Mouse (Mus musculus) heart, adult 11 months (tissue): ENCODE data around the gene Ryr3.

Experiments used
- DNase-seq: peaks from one replicate; pipeline ENCODE4 v3.0.0; 2022

Ryr3 gene

DNA sequence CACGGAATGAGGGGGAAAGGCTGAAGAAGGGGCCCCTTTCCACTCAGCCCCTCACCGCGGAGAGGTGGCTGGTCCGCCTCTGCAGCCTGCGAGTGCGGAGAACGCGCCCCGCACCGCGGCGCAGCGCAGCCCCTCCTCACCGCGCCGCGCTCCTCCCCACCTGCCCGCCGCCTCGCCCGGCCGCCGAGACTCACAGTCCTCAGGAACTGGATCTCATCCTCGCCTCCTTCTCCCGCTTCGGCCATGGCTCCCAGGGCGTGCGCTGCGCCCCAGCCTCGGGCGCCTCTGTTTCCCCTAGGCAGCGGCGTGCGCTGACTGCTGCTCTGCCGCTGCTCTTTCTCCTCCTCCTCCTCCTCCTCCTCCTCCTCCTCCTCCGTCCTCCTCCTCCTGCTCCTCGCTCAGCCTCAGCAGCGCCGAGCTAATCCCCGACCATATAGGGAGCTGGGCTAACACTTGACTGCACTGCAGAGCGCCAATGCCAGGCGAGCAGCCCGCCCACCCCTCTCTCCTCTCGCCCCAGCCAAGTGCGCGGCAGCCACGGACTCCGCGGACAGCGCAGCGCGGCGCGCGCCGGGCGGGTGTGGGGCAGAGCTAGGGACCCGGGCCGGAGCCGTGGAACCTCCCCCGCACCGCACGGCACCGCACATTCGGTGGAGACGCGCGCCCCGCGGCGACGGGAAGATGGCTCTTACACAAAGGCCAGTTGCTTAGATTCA, at the start of gene Ryr3:
Gene Ryr3, minus strand, starts transcription at position 351 of the 716 bp plus-strand sequence.
- no peak for DNase-seq

- peak; percentile 13 for DNase-seq
Measured at GRCm38 (mm10) chr2:113238871-113239270, 22.0 kb upstream of the Ryr3 start.

DNA sequence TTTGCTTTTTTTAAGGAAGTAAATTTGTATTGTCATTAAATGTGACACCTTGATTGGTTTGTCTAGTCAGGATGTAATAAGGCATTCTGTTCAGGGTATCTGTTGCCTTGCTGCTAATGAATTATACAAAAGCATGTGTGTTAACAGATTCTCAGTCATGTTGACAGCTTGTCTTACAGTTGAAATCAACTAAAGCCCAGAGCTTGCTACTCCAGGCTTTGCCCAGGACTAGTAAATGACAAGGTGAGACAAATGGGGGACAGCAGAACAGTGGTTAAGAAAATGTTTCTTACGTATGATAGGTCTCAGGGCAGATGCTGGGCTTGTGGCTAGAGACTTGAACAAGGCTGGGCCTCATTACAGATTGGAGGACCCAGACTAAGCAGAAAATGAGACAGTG, 20.1 kb upstream of the Ryr3 start:
- DNase-seq, result no peak

DNA sequence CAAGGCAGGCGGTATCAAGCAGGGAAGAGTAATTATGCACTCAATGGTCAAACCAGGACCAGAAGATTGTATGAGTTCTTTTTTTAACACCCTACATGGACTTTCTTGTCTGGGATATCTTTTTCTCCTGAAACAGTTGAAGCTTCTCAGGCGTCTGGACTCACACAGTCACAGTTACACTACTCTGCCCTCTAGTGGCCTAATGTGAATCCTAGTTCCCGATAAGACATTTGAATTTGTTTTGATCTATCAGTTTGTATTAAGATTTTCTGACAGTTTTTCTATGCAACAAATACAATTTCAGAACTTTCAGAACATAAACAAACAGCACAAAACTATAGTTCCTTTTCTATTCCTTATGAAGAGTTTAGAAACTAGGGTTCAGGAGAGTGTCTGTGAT, 17.7 kb upstream of the Ryr3 start:
- no peak for DNase-seq

GRCm38 (mm10) chr2:113233356-113233755, 16.5 kb upstream of the Ryr3 start:
- peak; percentile 52 for DNase-seq

GRCm38 (mm10) chr2:113216105-113216745, 671 bp downstream of the Ryr3 start:
- DNase-seq, result no peak

GRCm38 (mm10) chr2:113210023-113210422, 6.9 kb downstream of the Ryr3 start:
- no peak for DNase-seq

- no peak for DNase-seq
Measured at GRCm38 (mm10) chr2:113209263-113209662, 7.6 kb downstream of the Ryr3 start.

- DNase-seq, result no peak
Measured at GRCm38 (mm10) chr2:113202857-113203256, 14.0 kb downstream of the Ryr3 start.

DNA sequence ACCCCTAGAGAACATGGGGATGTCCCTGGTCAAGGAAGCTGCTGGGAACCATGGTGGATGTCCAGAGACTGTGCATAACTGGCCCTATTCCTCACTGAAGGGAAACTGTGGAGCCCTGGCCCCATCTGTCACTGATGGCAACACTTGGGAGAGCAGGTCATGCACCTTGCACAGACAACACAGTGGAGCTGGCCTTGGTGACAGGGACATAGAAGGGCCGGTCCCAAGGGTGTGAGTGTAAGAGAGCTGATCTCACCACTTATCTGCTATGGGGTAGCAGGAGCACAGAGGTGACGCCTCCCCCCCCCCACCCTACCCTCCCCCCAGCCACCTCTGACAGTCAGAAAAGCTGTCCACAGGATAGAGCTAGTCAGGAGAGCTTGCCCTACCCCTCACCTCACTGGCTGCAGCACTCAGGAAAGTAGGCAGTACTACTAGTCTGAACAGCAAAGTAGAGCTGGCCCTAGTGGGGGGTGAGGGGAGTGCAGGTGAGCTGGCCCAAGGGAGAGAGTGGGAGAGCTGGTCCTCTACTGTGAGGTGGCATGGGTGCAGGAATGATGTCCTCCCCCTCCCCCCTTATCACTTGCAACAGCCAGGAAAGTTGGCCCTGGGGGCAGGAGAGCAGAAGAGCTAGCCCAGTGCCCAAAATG, 17.7 kb downstream of the Ryr3 start:
- no peak for DNase-seq

GRCm38 (mm10) chr2:113187158-113187557, 29.7 kb downstream of the Ryr3 start:
- no peak for DNase-seq

GRCm38 (mm10) chr2:113181701-113182100, 35.2 kb downstream of the Ryr3 start:
- no peak for DNase-seq

DNA sequence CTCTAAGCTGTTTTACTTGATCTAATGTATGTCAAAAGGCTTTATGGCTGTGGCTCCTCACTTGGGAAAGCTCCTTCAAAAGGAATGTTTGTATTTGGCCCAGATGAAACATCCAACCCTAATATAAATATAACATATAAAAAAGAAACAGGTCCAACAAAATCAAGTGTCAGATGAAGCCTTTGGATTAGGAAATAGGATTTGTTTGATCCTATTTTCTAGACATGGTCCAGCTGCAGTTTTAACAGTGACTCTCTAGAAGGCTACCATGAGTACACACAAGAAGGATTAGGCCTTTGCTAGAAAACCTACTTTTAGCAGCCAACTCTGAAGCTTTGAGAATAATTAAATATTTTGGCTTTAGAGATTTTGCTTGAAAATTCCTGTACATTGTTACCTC, 38.8 kb downstream of the Ryr3 start:
- DNase-seq, result no peak

DNA sequence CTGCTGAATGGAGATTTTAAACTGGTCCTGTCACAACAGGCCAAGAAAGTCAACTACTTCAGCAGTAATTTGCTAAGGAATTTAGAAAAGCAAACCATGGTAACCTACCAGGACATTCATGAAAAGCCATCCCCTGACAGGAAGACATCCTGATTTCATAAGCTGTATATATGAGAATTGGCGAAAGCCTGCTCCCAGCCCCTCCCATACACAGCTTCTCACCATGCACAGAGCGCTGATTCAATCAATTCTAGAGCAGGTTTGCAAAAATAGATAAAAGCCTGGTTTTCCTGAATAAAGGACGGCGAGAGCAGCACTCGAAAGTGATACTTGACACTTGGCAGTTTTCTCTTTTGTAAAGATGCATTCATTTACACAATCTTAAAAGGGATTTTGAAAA, 40.6 kb downstream of the Ryr3 start:
- DNase-seq, result no peak

DNA sequence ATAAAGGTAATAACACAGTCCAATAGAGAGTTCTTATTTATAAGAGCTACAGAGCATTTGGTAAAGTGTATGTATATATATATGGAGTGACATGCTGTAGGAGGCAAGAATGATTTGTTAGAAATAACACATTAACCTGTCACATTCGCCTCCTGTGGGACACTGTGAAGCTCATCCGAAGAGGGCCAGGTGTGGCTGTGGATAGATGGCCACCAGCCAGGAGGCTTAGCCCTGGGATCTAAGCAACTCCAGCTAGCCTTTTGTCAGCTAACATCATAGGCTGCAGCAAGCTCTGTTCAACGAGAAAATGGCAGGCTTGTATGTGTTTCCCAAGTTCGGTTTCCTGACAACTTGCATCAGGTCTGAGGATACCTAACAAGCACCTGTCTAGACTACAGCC, 48.8 kb downstream of the Ryr3 start:
- DNase-seq, result no peak

DNA sequence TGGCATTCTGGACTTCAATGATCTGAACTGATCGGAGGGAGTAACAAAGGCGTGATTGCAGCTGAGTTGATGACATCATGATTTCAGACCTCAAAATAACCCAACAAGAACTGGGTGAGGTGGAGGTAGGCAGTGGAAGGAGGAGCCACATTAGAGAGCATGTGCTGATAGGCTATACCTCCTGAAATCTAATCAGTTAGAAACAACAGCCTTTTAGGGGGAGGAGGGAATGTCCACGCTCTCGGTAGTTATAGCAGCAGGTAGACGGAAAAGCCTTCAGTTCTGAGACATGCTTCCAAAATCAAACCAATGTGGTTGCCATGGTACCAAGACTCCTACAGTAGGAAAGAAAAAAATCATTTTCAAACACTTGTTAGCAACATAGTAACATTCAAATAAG, 55.4 kb downstream of the Ryr3 start:
- DNase-seq, result no peak

DNA sequence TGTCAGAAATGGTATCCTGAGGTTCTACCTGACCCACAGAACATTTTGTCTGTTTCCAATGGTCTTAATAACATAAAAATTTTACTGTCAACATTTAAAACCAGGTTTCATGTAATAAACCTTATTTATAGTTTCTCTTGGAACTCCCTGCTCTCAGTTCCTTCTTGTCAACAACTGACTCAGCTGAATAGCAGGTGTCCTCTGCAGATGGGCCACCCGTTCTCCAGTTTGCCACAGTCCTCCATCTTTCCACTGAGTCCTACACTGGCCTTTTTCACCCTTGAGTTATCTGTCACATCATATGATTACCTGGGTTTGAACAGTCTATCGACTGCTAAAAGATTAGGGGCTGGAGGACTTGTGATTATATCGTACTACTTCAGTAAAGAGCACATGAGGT, 79.1 kb downstream of the Ryr3 start:
- DNase-seq, result peak; percentile 15

DNA sequence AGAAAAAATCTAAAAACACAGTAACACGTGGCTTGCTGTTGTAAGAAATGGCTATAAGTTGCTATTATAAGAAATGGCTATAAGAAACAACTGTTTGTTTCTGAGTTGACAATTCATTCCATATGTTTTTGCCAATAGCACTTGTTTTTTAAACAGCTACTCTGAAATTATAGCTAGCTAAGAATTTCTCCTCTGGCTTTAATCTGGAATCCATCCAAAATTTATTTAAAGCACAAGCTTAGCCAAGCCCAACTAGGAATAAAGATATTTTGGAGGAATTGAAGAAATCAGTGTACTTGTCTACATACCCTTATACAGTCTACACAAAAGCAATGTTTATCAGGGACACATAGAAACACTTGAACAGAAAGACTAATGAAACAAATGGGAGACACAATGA, 93.4 kb downstream of the Ryr3 start:
- DNase-seq, result no peak

- DNase-seq, result peak; percentile 24
Measured at GRCm38 (mm10) chr2:113119080-113119479, 97.8 kb downstream of the Ryr3 start.

DNA sequence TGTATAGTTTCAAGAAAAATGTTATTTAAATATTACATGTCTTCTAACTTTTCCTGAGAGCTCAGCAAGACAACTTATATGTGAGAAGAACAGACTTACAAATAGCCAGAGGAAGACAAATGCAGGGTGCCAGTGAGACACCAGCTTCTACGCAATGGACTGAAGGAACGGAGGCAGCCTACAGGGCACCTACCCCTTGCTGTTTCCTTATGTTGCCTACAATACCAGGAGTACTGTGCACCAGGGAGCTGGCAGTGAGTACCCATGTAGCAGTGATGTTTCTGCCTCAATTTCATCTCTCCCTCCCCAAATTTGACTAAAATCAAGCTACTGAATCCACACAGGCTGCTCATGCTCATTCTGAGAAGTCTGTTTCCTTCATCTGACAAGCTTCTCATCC, 100.1 kb downstream of the Ryr3 start:
- peak; percentile 64 for DNase-seq

GRCm38 (mm10) chr2:113115897-113116283, 101.0 kb downstream of the Ryr3 start:
- DNase-seq, result no peak

DNA sequence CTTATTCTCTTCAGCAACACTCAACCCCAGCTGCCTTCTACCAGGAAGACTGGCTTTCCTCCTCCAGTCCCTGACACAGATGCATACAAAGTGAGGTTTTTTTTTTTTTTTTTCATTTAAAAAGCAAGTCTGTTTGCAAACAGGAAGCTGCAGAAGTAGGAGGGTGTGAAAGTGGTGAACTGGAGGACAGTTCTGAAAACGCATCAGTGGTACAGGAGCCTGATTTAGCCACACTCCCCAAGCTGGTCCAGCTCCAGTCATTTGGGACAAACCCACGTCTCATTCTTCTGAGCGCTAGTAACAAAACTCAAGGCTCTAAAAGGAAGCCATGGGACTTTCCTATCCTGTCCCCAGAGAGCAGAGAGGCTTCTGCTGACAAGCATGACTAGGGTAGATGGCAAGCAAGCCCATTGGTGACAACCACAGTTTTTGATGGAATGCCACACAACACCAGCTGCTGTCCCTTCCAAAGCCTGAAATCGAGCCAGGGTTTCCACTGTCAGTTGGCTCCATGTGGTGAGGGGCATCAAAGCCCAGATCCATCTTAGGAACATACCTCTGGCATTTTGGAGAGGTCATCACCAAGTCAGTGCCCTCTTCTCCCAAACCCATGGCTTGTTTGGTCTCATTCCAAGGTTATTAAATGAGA, 101.5 kb downstream of the Ryr3 start:
- no peak for DNase-seq

DNA sequence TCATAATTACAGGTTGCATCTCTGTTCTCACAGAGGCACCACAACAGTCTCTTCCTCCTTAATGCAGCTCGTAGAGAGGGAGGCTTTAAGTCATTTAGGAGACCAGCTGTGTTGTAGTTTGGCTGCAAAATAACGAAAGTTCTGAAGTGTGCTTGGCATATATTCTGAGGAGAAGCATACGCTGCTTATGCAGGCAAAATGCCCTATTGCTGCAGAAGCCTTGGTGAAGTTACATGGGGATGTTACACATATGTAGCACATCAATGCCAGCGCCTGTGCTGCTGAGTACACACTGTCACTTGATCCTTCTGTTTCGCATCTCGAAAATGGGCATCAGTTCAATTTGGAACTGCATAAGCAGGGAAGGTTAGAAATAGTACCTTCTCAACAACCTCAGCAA, 112.3 kb downstream of the Ryr3 start:
- no peak for DNase-seq

DNA sequence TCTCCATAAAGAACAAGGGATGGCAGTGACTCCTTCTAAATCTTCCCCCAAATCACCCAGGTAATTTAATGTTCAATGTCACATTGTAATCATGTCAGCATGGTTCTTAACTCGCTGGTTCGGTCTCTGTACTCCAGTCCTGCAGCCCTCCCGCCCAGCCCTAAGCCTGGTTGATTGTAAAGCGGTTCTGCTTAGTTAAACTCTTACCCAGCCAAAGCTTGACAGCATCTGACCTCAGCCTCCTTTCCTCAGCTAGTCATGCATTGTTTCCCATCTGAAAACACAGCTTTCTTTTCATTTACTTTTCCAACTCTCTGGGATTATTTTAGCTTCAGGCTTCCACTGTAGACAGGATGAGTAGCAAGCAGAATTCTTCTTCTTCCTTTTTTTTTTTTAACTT, 121.7 kb downstream of the Ryr3 start:
- DNase-seq, result no peak
